Mouse (Mus musculus): ENCODE measurements around the gene Tmprss9.

Tmprss9 gene

DNA sequence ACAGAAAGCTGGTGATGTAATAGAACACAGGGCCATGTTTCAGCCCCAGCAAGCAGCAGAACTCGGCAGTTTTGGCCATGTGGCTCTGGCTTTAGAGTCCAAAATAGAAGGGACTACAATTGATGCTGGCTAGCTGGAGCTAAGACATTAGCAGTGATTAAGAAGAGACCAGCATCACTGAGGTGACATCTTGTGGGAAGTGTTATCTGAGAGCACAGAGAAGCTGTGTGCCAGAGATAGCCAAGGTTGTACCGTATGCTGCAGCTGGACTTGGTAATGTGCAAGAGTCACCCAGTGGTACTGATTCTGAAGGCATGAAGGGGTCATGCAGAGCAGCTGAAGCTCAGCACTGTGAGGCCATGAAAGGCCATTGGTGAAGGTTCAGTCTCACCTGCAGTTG, 43.6 kb downstream of the Tmprss9 start:
- DNase-seq (ENCODE audit: low read depth, low spot score) = no peak

DNA sequence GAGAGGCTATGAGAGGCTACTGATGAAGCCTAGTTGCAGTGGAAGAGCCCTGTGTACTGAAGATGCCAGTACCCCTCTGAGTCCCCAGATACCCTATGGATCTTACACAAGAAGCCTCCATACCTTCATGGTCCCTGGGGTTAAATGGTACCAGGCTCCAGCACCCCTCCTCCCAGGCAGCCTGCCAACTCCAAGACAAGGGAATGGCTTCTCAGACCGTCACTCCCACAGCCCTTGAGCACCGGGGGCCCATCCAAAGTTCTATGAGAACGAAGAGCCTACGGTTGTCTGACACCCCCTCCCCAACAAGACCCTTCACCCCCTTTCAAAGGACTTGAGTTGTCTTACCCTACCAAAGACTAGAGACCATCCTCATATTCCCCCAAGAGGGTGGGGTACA, 44.1 kb downstream of the Tmprss9 start:
- no peak for DNase-seq (ENCODE audit: low read depth, low spot score)

DNA sequence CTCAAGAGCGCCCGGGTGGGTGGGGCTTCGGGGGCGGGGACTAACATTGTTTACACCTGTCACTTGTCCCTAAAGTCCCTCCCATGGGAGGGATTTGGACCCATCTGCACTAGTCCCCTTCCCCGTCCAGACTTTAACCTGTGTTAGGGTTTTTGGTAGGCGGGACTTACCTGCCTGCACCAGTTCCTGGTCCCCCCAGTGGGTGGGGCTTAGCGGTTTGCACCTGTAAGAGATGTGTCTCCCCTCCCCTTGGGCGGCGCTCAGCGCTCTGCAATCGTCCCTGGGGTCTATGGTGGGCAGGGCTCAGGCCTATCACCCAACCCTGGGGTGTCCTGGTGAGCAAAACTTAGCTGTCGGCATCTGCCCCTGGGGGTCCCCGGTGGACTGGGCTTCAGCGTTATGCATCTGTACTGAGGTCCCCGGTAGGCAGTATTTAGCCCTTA, 45.7 kb downstream of the Tmprss9 start:
- peak; percentile 92 for DNase-seq (ENCODE audit: low read depth, low spot score)

DNA sequence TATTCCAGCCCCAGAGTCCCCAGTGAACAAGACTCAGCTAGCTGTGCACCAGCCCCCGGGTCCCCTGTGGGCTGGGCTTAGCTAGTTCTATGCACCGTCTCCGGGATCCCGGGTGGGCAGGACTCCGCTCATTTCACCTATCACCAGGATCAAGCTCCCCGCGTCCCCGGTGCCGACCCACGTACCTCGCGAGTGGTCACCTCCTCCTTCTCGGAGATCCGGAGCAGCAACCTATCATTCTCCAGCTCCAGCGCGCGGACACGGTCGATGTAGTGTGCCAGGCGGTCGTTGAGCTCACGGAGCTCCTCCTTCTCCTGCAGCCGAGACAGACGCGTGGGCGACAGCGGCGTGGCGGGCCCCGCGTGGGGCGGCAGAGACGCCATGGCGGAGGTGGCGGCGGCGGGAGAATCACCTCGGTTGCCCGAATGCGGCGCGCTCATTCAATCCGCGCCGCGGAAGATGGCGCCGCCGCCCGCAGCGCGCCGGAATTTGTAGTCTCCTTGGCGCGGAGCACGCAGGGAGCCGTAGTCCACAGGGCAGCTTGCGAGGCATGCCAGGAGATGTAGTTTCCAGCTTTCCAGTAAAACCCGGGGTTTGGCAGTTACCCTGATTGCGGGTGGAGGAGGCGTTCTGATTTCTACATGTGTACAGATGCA, 46.3 kb downstream of the Tmprss9 start, which contains the start of gene Lmnb2:
Gene Lmnb2, minus strand, starts transcription at position 467 of the 656 bp plus-strand sequence.
- DNase-seq (ENCODE audit: low read depth, low spot score) = peak; percentile 73

DNA sequence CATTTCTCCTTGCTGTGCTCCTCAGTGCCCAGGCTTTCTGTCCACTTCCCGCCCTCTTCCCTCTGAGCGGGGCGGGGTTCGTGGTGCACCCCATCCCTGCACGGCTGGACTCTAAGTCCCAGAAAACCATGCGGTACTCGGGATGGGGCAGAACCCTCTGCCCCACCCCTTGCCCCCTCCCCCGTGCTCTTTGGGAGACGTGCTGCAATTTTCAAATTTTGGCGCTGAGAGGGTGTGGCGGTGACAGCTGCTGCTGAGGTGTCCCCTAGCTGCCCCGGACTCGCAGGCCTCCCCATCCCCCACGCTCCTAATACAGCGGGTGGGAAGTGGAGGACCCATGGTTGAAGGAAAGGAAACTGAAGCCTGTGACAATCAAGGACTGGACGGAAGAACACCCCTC, 50.3 kb downstream of the Tmprss9 start:
- DNase-seq (ENCODE audit: low read depth, low spot score) = no peak

DNA sequence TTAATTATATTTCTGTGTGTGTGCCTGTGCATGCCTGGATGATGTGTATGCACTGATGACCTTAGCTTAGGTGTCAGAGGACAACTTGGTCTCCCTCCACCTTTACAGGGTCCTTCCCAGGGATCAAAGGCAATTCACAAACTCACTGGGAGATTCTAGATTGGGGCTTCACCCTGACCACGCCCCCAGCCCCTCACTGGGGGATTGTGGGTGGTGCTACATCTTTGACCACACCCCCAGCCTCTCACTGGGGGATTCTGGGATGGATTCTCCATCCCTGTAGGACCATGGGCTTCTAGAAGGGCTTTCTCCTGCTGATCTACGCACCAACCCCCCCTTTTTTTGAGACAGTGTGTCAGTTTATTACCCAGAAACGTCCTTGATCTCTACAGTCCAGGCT, 53.8 kb downstream of the Tmprss9 start:
- peak; percentile 75 for DNase-seq (ENCODE audit: low read depth, low spot score)

DNA sequence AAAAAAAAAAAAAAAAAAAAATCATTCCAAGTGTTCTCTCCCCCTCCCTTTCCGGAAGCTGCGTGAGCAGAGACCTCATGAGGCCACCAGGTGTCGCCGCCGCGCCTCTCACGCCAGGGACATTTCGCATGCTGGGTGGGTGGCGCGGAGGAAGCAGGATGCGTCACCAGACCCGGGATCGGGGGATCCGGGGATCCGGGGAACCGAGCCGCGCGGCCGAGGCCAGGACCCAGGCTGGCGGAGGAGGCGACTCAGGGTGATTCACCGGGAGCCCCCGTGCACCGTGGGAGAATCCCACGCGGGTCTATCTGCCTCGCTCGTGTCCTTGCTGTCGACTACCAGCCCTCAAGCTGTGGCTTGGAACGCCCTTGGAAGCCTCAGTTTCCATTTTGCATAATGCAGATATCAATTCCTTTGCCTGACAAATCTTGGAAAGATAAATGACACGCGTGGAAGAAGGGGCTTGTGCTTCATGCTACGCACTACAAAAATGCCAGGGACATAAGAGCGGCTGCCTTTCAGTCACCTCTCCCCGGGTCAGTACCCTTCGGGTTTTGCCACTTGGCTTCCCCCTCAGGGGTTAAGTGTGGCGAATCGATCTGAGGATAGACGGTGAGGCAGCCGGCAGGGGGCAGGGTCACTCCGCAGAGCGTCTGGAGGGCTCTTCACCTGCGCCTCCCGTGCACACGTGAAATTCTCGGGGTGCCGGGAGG, 57.1 kb downstream of the Tmprss9 start:
- peak; percentile 92 for DNase-seq (ENCODE audit: low read depth, low spot score)

DNA sequence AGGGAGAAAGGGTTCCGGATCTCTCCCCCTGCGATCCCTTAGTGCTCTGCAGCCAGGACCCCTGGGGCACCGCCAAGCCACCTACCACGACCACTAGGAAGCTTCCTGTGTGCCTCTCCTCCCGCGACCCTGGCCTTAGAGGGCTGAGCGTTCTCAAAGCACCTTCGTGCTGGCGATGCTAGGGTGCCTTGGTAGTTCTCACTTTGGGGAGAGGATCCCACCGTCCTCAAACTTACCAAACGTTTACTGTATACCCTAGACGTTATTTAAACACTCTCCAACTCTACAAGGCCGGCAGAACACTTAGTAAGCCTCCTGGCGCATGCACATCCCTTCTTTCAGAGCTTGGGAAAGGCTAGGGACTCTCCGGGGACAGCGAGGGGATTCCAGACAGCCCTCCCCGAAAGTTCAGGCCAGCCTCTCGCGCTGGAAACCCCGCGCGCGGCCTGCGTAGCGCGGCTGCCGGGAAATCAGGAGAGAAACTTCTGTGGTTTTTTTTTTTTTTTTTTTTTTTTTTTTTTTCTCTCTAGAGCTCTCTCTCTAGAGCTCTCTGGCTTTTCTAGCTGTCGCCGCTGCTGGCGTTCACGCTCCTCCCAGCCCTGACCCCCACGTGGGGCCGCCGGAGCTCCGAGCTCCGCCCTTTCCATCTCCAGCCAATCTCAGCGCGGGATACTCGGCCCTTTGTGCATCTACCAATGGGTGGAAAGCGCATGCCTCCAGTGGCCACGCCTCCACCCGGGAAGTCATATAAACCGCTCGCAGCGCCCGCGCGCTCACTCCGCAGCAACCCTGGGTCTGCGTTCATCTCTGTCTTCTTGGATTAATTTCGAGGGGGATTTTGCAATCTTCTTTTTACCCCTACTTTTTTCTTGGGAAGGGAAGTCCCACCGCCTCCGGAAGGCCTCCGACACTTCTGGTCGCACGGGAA, 57.9 kb downstream of the Tmprss9 start, which contains the start of gene Gadd45b:
Gene Gadd45b, plus strand, starts transcription at position 775 of the 928 bp plus-strand sequence.
- peak; percentile 99 for DNase-seq (ENCODE audit: low read depth, low spot score)

DNA sequence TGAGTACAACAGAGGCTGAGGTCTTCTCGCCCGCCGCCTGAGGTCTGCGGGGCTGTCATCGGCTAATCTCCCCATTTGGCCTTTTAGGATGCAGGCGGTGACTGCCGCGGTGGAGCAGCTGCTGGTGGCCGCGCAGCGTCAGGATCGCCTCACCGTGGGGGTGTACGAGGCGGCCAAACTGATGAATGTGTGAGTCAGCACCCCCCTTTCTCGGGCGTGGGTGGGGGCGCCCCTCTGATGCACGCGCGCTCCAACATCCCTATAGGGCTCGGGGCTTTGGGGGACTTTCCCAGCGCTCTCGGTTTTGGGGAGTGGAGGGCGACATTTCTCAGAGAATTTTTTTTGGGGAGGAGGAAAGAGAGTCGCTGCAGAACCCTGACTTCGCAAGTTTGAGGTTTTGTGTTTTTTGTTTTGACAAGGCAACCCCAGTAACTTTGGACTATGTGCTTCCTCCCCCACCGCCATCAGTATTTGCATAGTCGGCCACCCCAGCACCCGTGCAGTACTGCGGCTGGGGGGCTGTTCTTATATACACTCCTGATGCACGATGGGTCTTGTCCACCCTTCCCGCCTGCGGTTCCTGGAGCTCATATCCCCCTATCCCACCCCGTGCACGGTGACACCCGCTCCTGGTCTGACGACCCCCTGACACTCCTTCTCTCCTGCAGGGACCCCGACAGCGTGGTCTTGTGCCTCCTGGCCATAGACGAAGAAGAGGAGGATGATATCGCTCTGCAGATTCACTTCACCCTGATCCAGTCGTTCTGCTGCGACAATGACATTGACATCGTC, 58.9 kb downstream of the Tmprss9 start:
- DNase-seq (ENCODE audit: low read depth, low spot score) = no peak

DNA sequence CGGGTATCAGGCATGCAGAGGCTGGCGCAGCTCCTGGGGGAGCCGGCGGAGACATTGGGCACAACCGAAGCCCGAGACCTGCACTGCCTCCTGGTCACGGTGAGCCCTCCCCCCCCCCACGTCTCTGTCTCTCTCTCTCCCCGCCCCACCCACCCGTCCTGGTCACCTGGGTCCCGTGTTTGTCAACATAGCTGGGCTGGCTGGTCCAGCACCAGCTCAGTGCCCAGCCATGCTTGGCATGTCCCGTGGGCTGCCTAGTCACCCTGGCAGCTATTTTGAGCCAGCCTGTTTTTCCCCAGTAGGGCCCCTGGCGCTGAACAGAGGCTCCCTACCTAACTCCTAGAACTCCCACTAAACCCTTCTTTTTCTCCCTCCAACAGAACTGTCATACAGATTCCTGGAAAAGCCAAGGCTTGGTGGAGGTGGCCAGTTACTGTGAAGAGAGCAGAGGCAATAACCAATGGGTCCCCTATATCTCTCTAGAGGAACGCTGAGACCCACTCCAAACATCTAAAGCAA, 59.6 kb downstream of the Tmprss9 start:
- DNase-seq (ENCODE audit: low read depth, low spot score) = no peak

DNA sequence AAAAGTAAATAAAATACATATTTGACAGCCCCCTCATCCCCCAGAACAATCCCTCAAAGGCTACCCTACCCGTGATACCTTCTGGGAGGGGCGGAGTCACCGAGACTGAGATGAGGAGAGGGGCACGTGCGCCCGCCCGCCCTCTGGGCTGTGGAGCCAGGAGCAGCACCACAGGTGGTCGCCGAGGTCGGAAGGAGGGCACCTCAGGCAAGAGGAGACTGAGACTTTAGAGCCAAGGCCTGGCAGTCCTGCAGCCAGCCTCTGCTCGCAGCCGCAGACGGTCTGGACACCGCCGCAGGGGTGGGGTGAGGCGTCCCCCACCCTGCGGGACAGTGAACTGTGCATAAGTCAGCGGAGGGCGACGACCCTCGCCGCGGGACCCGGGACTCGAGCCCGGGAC, 60.0 kb downstream of the Tmprss9 start:
- DNase-seq (ENCODE audit: low read depth, low spot score) = peak; percentile 74

DNA sequence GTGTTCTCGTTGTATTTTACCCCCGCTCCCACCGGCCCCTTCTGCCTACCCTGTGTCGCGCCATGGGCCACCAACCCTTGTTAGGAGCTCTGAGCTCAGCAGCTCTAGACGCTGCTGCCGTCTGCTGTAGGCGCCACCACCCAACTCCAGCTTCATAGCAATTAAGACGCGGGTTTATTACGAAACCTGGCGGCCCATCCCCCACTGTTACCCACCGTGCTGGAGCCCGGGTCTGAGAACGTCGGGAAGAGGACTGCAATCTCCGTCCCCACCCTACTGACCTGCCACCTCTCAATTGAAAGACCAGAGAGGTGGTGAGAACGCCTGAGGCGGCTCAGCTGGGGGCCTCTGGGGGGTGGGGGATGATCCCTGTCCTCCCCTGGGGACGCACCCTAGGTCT, 60.6 kb downstream of the Tmprss9 start:
- DNase-seq (ENCODE audit: low read depth, low spot score) = peak; percentile 78

DNA sequence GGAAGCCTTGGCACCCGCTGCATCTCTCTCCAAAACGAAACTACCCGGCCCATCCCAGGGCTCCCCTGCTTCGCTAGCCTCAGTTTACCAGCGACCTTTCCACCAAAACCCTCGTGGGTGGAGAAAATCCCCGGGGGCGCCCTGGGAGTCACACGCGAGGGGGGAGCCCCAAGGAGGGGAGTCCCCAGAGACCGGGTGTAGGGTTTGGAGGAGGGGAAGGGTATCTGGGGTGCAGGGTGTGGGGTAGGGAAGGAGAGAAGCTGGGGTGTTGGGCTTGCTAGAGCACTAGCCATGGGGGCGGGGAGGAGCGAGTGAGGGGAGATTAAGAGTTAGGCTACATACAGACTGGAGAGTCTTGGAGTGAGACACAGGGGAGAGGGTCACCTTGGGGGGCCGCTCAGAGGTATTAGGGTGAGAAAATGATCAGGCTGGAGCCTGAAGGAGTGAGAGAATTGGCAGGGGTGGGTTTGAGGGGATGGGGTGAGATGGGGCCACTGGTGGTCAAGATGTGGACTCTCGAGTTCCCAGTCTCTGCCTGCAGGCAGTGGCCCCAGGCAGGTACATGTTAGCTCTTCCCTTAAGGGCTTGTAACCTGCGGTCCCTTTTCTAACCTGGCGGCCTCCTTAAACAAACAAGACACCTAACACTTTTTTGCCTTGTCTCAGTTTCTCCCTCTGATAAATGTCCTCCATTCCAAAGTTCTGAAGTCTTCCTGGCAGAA, 61.2 kb downstream of the Tmprss9 start:
- no peak for DNase-seq (ENCODE audit: low read depth, low spot score)

DNA sequence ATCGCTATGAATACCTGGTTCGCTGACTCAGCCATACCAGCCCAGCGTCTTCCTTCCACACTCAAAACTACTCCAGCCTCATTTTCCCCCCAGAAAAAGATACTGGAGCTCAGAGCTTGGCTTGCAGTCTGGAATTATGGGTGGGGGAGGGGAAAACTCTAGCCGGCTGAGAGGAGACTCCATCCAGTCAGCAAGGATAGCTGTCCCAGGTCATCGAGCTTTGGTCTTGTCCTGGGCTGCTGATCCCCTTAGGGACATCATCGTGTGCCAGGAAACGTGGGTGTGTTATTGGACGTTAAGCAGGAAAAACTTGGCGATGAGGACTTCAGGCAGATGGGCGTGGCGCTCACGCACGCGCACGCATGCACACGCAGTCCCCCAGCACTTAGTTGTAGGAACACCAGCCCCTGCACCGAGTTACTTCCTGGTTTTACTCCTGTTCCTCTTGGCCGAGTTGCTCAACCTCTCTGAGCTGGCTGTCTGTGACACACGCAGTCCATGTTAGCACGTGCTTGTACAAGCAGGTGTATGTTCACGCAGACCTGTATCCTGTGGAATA, 61.9 kb downstream of the Tmprss9 start:
- DNase-seq (ENCODE audit: low read depth, low spot score) = peak; percentile 58

DNA sequence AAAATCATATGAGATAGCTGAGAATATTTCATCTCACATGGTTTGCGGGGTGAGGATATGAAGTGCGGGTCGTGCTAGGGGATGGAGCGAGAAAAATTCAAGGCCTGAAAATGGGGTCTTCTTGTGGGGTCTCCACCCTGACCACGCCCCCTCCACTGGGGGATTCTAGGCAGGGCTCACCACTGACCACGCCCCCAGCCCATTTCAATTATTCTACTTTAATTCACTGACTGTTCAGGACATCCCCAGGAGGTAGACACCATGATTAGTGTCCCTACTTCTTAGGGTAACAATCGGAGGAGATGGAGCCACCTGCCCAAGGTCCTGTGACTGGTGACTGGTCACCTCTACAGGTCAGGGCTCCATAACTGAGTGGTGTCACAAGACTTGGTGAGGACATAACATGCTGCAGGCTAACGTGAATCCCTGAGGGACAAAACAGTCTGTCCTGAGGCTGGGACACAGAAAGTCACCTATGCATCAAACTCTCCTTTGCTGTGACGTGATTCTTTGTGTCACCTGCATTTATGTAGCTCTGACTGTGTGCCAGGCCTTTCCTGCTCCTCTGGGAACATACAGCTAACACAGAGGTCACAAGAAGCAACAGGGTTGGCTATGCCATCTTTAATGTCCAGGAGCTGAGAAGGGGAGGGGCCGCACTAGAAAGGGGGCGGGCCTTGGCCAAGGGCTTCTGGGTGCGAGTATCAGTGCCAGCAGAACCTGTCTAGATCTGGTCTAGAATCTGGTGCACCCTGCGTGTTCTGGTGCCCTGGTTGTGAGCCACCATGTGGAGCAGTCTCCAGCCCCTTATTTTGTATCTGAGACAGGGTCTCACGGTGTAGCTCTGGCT, 62.7 kb downstream of the Tmprss9 start:
- no peak for DNase-seq (ENCODE audit: low read depth, low spot score)

DNA sequence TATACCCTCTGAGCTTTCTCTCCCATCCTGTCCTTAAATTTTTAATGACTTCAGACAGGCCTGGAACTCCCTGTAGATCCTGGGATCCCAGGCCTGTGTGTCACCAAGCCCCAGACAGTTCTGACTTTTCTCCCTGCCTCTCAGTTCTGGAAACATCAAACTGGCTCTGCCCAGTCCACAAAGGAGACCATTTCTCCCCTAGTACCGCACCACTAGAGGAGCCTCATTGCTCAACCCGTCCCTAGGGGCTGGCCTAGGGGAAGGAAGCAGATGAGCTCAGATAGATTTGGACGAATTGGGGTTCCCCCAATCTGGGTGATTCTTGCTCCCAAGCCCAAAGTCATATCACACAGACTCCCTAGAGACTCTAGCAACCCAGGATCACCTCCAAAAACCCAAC, 63.6 kb downstream of the Tmprss9 start:
- DNase-seq (ENCODE audit: low read depth, low spot score) = no peak

DNA sequence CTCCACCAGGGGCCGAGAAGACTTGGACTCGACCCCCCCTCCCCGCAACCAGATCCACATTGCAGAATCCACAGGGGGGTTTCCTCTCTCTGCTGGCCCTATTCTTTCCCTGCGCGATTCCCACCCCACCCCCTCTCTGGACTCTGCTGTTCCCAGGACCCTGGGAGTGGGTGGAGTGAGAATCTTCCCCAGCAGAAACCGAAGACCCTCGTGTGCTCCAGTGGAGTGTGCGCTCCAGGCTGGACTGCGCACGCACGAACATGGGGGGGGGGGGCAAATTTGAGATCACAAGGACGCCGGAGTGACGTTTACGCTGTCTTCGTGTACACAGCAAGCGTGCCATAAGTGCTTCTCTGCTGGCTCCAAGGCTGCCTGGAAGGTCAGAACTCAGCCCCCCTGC, 64.0 kb downstream of the Tmprss9 start:
- DNase-seq (ENCODE audit: low read depth, low spot score) = no peak

DNA sequence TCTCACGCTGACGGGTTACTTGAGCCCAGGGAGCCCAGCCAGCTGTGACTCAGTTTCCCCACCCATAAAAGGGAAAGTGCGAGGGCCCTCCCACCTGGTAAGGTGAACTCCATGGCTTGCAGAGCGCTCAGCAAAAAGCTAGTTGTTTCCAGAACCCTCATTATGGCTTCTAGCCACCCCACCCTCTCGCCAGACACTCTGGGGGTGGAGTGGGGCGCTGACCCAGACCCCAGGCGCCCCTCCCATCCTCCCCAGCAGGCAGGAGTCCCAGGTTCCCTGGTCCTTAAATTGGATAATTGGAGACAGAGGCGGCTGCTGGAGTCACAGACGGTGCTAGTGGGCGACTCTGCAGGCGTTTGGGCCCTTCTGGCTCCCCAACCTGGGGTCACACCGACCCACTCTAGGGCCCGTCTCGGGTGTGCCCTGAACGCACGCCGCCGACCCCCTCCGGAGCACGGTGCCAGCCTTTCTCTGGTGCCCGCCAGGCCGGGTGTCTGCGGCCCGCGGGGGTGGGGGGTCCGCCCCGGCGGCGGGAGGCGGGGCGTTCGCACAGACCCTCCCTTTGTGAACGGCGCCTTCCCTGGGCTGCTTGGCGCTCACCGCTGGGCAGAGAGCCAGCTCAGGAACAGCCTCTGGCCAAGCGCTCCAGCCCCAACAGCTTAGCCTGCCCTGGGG, 64.6 kb downstream of the Tmprss9 start:
- DNase-seq (ENCODE audit: low read depth, low spot score) = no peak

DNA sequence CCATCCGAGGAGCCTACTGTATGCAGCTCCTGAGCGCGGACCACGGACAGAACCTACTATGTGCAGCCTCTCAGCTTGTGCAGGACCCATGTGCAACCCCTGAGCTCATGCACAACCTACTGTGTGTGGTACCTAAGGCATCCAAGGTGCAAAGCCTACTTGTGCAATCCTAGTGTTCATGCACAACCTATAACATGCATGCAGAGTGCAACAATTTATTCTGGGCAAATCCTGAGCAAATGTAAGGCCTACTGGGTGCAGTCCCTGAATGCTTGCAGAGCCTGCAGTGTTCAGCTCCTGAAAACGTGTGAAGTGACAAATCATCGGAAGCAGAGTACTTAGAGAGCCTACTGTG, 65.1 kb downstream of the Tmprss9 start:
- DNase-seq (ENCODE audit: low read depth, low spot score) = no peak
